Mouse (Mus musculus) embryonic facial prominence, embryonic 12.5 days (tissue): ENCODE measurements around the gene Cers6. TPM values are rescaled to one million over a fixed set of nuclear protein-coding genes. Genes with fewer than 3 reads are reported as not detected.

Experiments
- ATAC-seq: fragments of 200-750 bp; cut with Nextera tagmentation; 2 replicates; pipeline ENCODE4 v1.8.0; 2017; ENCODE audit not compliant: insufficient number of reproducible peaks, insufficient read depth, low FRiP score, low TSS enrichment
- H3K27ac ChIP-seq: fragments of 300-500 bp; sonication (generic); 2 replicates; pipeline ENCODE4 v1.5.1; 2016; ENCODE audit warnings: mild to moderate bottlenecking
- H3K27me3 ChIP-seq: fragments of 300-500 bp; sonication (generic); 2 replicates; pipeline ENCODE4 v1.6.1; 2016; ENCODE audit warnings: mild to moderate bottlenecking, moderate library complexity
- H3K36me3 ChIP-seq: fragments of 300-500 bp; sonication (generic); 2 replicates; pipeline ENCODE4 v1.6.1; 2016; ENCODE audit warnings: mild to moderate bottlenecking
- H3K4me1 ChIP-seq: fragments of 300-500 bp; sonication (generic); 2 replicates; pipeline ENCODE4 v1.6.1; 2016
- H3K4me2 ChIP-seq: fragments of 300-500 bp; sonication (generic); replicated peaks from 2 replicates; pipeline ENCODE4 v1.6.1; 2016; ENCODE audit warnings: mild to moderate bottlenecking, moderate library complexity
- H3K4me3 ChIP-seq: fragments of 300-500 bp; sonication (generic); 2 replicates; pipeline ENCODE4 v1.5.1; 2016; ENCODE audit warnings: mild to moderate bottlenecking
- H3K9ac ChIP-seq: fragments of 300-500 bp; sonication (generic); 2 replicates; pipeline ENCODE4 v1.6.1; 2016; ENCODE audit warnings: mild to moderate bottlenecking, moderate library complexity
- H3K9me3 ChIP-seq: fragments of 300-500 bp; sonication (generic); 2 replicates; pipeline ENCODE4 v1.6.1; 2016; ENCODE audit warnings: mild to moderate bottlenecking, moderate library complexity
- WGBS: fragments of 180-500 bp; shearing (Covaris S2); methylation state at CpG from one replicate; pipeline ENCODE4 v1.1.7; 2016; 5-methylcytosine and 5-hydroxymethylcytosine counted together
- polyA plus RNA-seq: library from polyadenylated mRNA; unstranded; fragments of >200 nt; fragmentation: Nextera tagmentation; extraction: Ambion mirVana; gene quantifications from 2 replicates; pipeline ENCODE4 v1.2.1, GENCODE M21; 2016

Gene Cers6
- polyA plus RNA-seq, 1 experiment from 2014 or later = 31.4 TPM

- WGBS = 88% methylated on average over 5 of the region's 5 CpGs
- Histone ChIP-seq H3K4me2 (no peak overlapping the region), H3K4me3 (no peak overlapping the region), H3K36me3 (0 out of 2 replicates have a peak, but pooled peaks cover 6% of the 10 kb centered on the region), H3K9ac (no peak overlapping the region), H3K27ac (no peak overlapping the region), H3K4me1 (peaks cover 6% of the 10 kb centered on the region), H3K9me3 (no peaks in the 10 kb centered on the region), H3K27me3 (no peaks in the 10 kb centered on the region)
- no peak for ATAC-seq
Measured at GRCm38 (mm10) chr2:69112609-69113008, 251.4 kb downstream of the Cers6 start.

GRCm38 (mm10) chr2:69113829-69114547, 252.7 kb downstream of the Cers6 start:
- Histone ChIP-seq H3K27me3 (no peaks in the 10 kb centered on the region), H3K4me3 (no peak overlapping the region), H3K4me1 (peaks cover 3% of the 10 kb centered on the region), H3K9me3 (no peaks in the 10 kb centered on the region), H3K4me2 (no peak overlapping the region), H3K9ac (no peak overlapping the region), H3K27ac (no peak overlapping the region), H3K36me3 (0 out of 2 replicates have a peak, but pooled peaks cover 6% of the 10 kb centered on the region)
- 77% methylated on average over 10 of the region's 10 CpGs for WGBS
- ATAC-seq = no peak

- 94% methylated on average over 3 of the region's 3 CpGs for WGBS
- Histone ChIP-seq H3K27ac (no peak overlapping the region), H3K4me3 (no peak overlapping the region), H3K9ac (no peak overlapping the region), H3K36me3 (0 out of 2 replicates have a peak, but pooled peaks cover 6% of the 10 kb centered on the region), H3K27me3 (no peaks in the 10 kb centered on the region), H3K4me2 (no peak overlapping the region), H3K4me1 (no peaks in the 10 kb centered on the region), H3K9me3 (no peaks in the 10 kb centered on the region)
- ATAC-seq = no peak
Measured at GRCm38 (mm10) chr2:69115921-69116320, 254.7 kb downstream of the Cers6 start.

- no peak overlapping the region for H3K4me3 ChIP-seq
- no peak for ATAC-seq
- H3K4me2 ChIP-seq = no peak overlapping the region
- H3K4me1 ChIP-seq = no peaks in the 10 kb centered on the region
- H3K27me3 ChIP-seq = no peaks in the 10 kb centered on the region
- 78% methylated on average over 4 of the region's 4 CpGs for WGBS
- 0 out of 2 replicates have a peak, but pooled peaks cover 6% of the 10 kb centered on the region for H3K36me3 ChIP-seq
- H3K9me3 ChIP-seq = no peaks in the 10 kb centered on the region
- H3K27ac ChIP-seq = no peak overlapping the region
- no peak overlapping the region for H3K9ac ChIP-seq
Measured at GRCm38 (mm10) chr2:69116767-69117166, 255.5 kb downstream of the Cers6 start.

- WGBS = 81% methylated on average over 1 of the region's 1 CpGs
- no peaks in the 10 kb centered on the region for H3K27me3 ChIP-seq
Measured at GRCm38 (mm10) chr2:69118994-69119393, 257.8 kb downstream of the Cers6 start.

GRCm38 (mm10) chr2:69119718-69120117, 258.5 kb downstream of the Cers6 start:
- no peak for ATAC-seq
- H3K9me3 ChIP-seq = no peaks in the 10 kb centered on the region
- no peak overlapping the region for H3K4me3 ChIP-seq
- WGBS = 78% methylated on average over 2 of the region's 2 CpGs
- H3K4me2 ChIP-seq = no peak overlapping the region
- H3K9ac ChIP-seq = no peak overlapping the region
- H3K27me3 ChIP-seq = no peaks in the 10 kb centered on the region
- 0 out of 2 replicates have a peak, but pooled peaks cover 6% of the 10 kb centered on the region for H3K36me3 ChIP-seq
- H3K27ac ChIP-seq = no peak overlapping the region
- H3K4me1 ChIP-seq = no peaks in the 10 kb centered on the region

More at GRCm38 (mm10) chr2:69118994-69119393, 257.8 kb downstream of the Cers6 start:
- Histone ChIP-seq H3K9me3 (no peaks in the 10 kb centered on the region), H3K36me3 (0 out of 2 replicates have a peak, but pooled peaks cover 6% of the 10 kb centered on the region), H3K4me1 (no peaks in the 10 kb centered on the region), H3K27ac (no peak overlapping the region), H3K9ac (no peak overlapping the region), H3K4me2 (no peak overlapping the region), H3K4me3 (no peak overlapping the region)
- ATAC-seq = no peak

GRCm38 (mm10) chr2:69121681-69122080, 260.4 kb downstream of the Cers6 start:
- Histone ChIP-seq H3K27me3 (no peaks in the 10 kb centered on the region), H3K4me1 (no peaks in the 10 kb centered on the region), H3K4me3 (no peak overlapping the region), H3K27ac (no peak overlapping the region), H3K9ac (no peak overlapping the region), H3K36me3 (no peaks in the 10 kb centered on the region), H3K9me3 (no peaks in the 10 kb centered on the region), H3K4me2 (no peak overlapping the region)
- no peak for ATAC-seq
- WGBS = 84% methylated on average over 4 of the region's 4 CpGs

- Histone ChIP-seq H3K27me3 (no peaks in the 10 kb centered on the region), H3K36me3 (no peaks in the 10 kb centered on the region), H3K4me1 (peaks cover 10% of the 10 kb centered on the region), H3K4me2 (no peak overlapping the region), H3K4me3 (no peak overlapping the region), H3K27ac (no peak overlapping the region), H3K9ac (no peak overlapping the region), H3K9me3 (no peaks in the 10 kb centered on the region)
- ATAC-seq = no peak
- 60% methylated on average over 3 of the region's 3 CpGs for WGBS
Measured at GRCm38 (mm10) chr2:69125425-69125824, 264.2 kb downstream of the Cers6 start.

- no peaks in the 10 kb centered on the region for H3K9me3 ChIP-seq
- no peak for ATAC-seq
- peaks cover 10% of the 10 kb centered on the region for H3K4me1 ChIP-seq
- no peak overlapping the region for H3K27ac ChIP-seq
- H3K36me3 ChIP-seq = no peaks in the 10 kb centered on the region
- H3K4me2 ChIP-seq = no peak overlapping the region
- no peak overlapping the region for H3K4me3 ChIP-seq
- WGBS = 78% methylated on average over 7 of the region's 7 CpGs
- H3K27me3 ChIP-seq = no peaks in the 10 kb centered on the region
- H3K9ac ChIP-seq = no peak overlapping the region
Measured at GRCm38 (mm10) chr2:69128321-69128720, 267.1 kb downstream of the Cers6 start.

- H3K36me3 ChIP-seq = no peaks in the 10 kb centered on the region
- H3K9me3 ChIP-seq = no peaks in the 10 kb centered on the region
- H3K4me1 ChIP-seq = peaks cover 10% of the 10 kb centered on the region
- 31% methylated on average over 10 of the region's 10 CpGs for WGBS
- peak; percentile 83; the same call in 1 of the 2 replicates for ATAC-seq
- H3K9ac ChIP-seq = no peak overlapping the region
- no peaks in the 10 kb centered on the region for H3K27me3 ChIP-seq
- H3K4me2 ChIP-seq = peak overlapping the region; percentile 24
- no peak overlapping the region for H3K4me3 ChIP-seq
- peak overlapping the region; percentile 43; the same call in 1 of the 2 replicates for H3K27ac ChIP-seq
Measured at GRCm38 (mm10) chr2:69128921-69129395, 267.7 kb downstream of the Cers6 start.

- no peak overlapping the region for H3K4me2 ChIP-seq
- 60% methylated on average over 7 of the region's 7 CpGs for WGBS
- no peak overlapping the region for H3K9ac ChIP-seq
- no peaks in the 10 kb centered on the region for H3K9me3 ChIP-seq
- H3K36me3 ChIP-seq = no peaks in the 10 kb centered on the region
- H3K27me3 ChIP-seq = no peaks in the 10 kb centered on the region
- H3K4me1 ChIP-seq = peaks cover 10% of the 10 kb centered on the region
- peak overlapping the region; percentile 43; the same call in 1 of the 2 replicates for H3K27ac ChIP-seq
- no peak for ATAC-seq
- H3K4me3 ChIP-seq = no peak overlapping the region
Measured at GRCm38 (mm10) chr2:69129425-69130210, 268.4 kb downstream of the Cers6 start.
